Mouse (Mus musculus) Patski (cell line): ENCODE data around the gene Dlst. TPM values are rescaled to one million over a fixed set of nuclear protein-coding genes. Genes with fewer than 3 reads are reported as not detected.
A peak's percentile ranks its signal among the peaks of the same experiment; 100 is the strongest.

ENCODE experiments used
- ATAC-seq: fragments of 100-300 bp; one replicate; pipeline ENCODE4 v1.8.0; 2021
- CTCF ChIA-PET: fragments of 350-600 bp; sonication (Branson Sonifier 250); formaldehyde crosslinking; loops from one replicate; lab custom pipeline; 2022; ENCODE audit warnings: inconsistent platforms; lab: Charles Lee
- POLR2A ChIA-PET: fragments of 350-600 bp; sonication (Branson Sonifier 250); formaldehyde crosslinking; loops from one replicate; lab custom pipeline; 2022; ENCODE audit warnings: antibody characterized with exemption, inconsistent platforms; lab: Charles Lee
- DNase-seq: peaks from one replicate; pipeline ENCODE4 v3.0.0-alpha.2; 2011; ENCODE audit warnings: low read depth, low spot score
- H3K27me3 ChIP-seq: fragments of 371-371 bp; one replicate; pipeline ENCODE4 v1.5.1; 2021
- CTCF ChIP-seq: fragments of 100-300 bp; IDR thresholded peaks from one replicate; pipeline ENCODE4 v1.5.1; 2021
- in situ Hi-C: fragments of 300-500 bp; cut with MboI; formaldehyde crosslinking; loops from 3 replicates; pipeline ENCODE4 v1.11.1; 2018; ENCODE audit warnings: low pct_unique_long_range_greater_than_20kb, mixed read lengths
- polyA plus RNA-seq: library from polyadenylated mRNA; unstranded; gene quantifications from one replicate; pipeline ENCODE4 v1.2.3, GENCODE M21; 2021

Dlst gene
- polyA plus RNA-seq, 1 experiment from 2014 or later, result 194 TPM

DNA sequence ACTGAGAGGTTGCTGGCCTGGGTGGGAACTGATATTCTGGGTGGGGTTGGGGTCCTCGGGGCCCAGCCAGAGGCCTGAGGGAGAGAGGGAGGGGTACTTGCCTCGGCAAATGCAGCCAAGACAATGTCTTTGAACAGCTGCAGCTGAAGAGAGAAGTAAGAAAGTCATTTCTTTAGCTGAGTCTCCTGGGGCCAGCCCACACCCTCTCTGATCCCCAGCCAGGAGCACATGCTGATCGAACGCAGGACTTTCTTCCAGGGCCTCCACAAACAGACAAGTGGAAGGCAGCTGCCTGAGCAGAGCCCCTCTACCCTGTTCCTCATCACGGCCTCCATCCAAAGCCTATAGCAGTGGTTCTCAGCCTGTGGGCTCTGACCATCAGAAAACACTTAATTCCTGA, 54.4 kb downstream of the Dlst start:
- ChIA-PET CTCF (no interaction called here), POLR2A (no interaction called here)
- H3K27me3 ChIP-seq, result no peaks in the 10 kb centered on the region
- no peak for TF ChIP-seq CTCF
- in situ Hi-C loops, result no loop called here
- no peak for DNase-seq
- ATAC-seq, result no peak

DNA sequence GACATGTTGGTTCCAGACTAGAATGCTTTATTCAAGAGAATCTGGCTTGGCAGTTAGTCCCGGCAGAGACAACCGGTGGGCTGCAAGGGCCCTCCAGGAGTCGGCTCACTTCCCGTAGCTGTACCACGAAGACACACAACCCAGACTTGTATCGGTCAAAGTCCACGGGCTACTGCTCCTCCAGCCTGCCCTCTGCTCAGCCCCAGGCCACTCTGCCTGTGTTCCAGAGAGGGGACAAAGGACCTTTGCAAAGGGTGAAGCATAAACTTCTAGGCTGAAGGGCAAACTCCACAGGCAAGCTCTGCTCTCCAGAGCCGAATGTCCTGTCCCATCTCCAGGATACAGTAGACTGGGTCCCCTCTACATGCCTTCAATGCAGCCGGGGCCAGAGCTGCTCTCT, 56.0 kb downstream of the Dlst start:
- ATAC-seq (no peak), DNase-seq (no peak)
- H3K27me3 ChIP-seq, result no peaks in the 10 kb centered on the region
- CTCF ChIA-PET, result interaction anchor here (1.1 to 1.7 kb wide), 3 partner anchors 13 to 139 kb away, joined by 3 to 7 read pairs (median 4); no protein-coding TSS in a partner anchor
- POLR2A ChIA-PET, result no interaction called here
- TF ChIP-seq CTCF, result no peak
- in situ Hi-C loops, result no loop called here

- POLR2A ChIA-PET, result interaction anchor here (0.6 kb wide), 1 partner anchor 16 kb away, joined by 3 read pairs; no protein-coding TSS in a partner anchor
- CTCF ChIA-PET, result interaction anchor here (0.7 to 2.5 kb wide), 8 partner anchors 24 to 136 kb away, joined by 3 to 18 read pairs (median 4); partner anchors contain the start of genes Acyp1, Eif2b2 and Zc2hc1c
- in situ Hi-C loops, result no loop called here
- ATAC-seq (peak; percentile 52), DNase-seq (no peak)
- TF ChIP-seq CTCF, result no peak
- H3K27me3 ChIP-seq, result no peaks in the 10 kb centered on the region
These were observed 58.7 kb downstream of the Dlst start for GRCm38 (mm10) chr12:85169117-85169858.

GRCm38 (mm10) chr12:85169877-85170276, 59.2 kb downstream of the Dlst start:
- ATAC-seq (peak; percentile 31), DNase-seq (no peak)
- in situ Hi-C loops, result loop anchor here (5.0 kb wide), 1 partner anchor 117 kb away; the partner anchor contains the start of genes Acyp1 and Zc2hc1c
- CTCF ChIA-PET, result interaction anchor here (0.7 to 2.5 kb wide), 8 partner anchors 24 to 136 kb away, joined by 3 to 18 read pairs (median 4); partner anchors contain the start of genes Acyp1, Eif2b2 and Zc2hc1c
- POLR2A ChIA-PET, result interaction anchor here (0.6 kb wide), 1 partner anchor 16 kb away, joined by 3 read pairs; no protein-coding TSS in a partner anchor
- H3K27me3 ChIP-seq, result no peaks in the 10 kb centered on the region
- TF ChIP-seq CTCF, result no peak

DNA sequence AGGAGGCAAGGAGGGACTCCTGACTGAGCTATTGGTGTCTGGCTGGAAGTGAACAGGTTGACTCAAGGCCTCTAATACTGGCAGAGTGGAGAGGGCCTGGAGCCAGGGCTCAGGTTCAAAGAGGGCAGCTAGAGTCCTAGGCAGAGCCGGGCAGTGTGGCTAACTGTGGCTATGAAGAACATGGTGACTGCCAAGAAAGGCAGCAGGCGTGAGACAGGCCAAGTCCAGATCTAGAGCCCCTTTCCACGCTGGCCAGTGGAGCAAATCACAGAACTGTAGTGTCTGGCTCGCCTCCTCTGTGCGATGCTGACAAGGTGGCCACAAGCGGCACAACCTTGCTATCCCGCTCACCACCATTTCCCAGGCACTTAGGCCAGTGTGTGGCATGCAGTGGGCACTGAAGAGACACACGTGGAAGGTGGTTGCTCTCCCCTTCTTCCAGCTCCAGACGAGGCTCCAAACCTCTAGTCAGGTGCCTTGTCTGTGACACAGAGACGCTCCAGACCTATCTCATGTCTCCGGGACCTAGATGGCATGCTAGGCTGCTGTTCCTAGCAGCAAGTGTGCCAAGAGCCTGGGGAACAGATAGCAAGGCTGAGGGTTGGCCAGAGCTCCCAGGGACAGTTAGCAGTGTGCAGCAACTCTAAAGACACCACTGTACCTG, 59.8 kb downstream of the Dlst start:
- DNase-seq, result no peak
- POLR2A ChIA-PET, result interaction anchor here (0.6 kb wide), 1 partner anchor 15 kb away, joined by 3 read pairs; no protein-coding TSS in a partner anchor
- in situ Hi-C loops, result loop anchor here (5.0 kb wide), 1 partner anchor 117 kb away; the partner anchor contains the start of genes Acyp1 and Zc2hc1c
- no peaks in the 10 kb centered on the region for H3K27me3 ChIP-seq
- TF ChIP-seq CTCF, result no peak
- CTCF ChIA-PET, result interaction anchor here (0.7 to 2.5 kb wide), 8 partner anchors 23 to 135 kb away, joined by 3 to 18 read pairs (median 4); partner anchors contain the start of genes Acyp1, Eif2b2 and Zc2hc1c
- no peak for ATAC-seq

- TF ChIP-seq CTCF, result no peak
- ATAC-seq (no peak), DNase-seq (no peak)
- in situ Hi-C loops, result loop anchor here (5.0 kb wide), 1 partner anchor 116 kb away; the partner anchor contains the start of genes Acyp1 and Zc2hc1c
- POLR2A ChIA-PET, result no interaction called here
- no peaks in the 10 kb centered on the region for H3K27me3 ChIP-seq
- CTCF ChIA-PET, result interaction anchor here (0.8 to 2.5 kb wide), 3 partner anchors 47 to 135 kb away, joined by 3 to 18 read pairs (median 11); partner anchors contain the start of genes Acyp1 and Zc2hc1c
These were observed 60.3 kb downstream of the Dlst start for GRCm38 (mm10) chr12:85170948-85171307.

GRCm38 (mm10) chr12:85174016-85174415, 63.4 kb downstream of the Dlst start:
- CTCF ChIA-PET, result interaction anchor here (0.9 to 1.0 kb wide), 2 partner anchors 31 to 132 kb away, joined by 3 read pairs; no protein-coding TSS in a partner anchor
- TF ChIP-seq CTCF, result no peak
- POLR2A ChIA-PET, result no interaction called here
- DNase-seq (no peak), ATAC-seq (no peak)
- H3K27me3 ChIP-seq, result no peaks in the 10 kb centered on the region
- in situ Hi-C loops, result loop anchor here (5.0 kb wide), 1 partner anchor 113 kb away; the partner anchor contains the start of genes Acyp1 and Zc2hc1c

DNA sequence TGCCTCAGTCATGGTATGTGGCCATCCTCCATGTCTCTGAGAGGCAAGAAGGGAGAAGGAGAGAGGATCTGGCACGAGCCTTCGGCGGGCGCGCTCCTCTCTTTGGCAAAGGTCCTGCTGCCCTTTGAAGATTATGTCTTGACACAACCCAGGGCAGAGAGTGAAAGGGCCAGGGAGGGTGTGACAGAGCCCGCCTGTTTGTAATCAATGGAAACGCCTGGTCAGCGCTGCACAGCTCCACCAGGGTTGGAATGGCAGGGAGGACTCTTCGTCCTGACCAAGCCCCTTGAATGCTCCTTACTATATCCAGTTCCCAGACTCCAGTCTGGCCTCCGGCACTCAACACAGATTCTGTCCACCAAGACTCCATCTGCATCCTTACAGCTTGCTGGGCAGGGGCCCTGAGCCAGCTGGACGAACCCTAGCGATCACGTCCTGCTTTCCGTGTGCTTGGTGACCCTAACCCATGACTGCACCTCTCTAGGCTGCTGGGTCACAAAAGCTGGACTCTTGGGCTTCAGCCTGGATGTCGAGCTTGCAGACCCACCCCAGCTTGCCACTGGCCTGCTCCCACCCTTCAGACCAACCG, 64.5 kb downstream of the Dlst start:
- ChIA-PET CTCF (interaction anchor here (0.9 to 1.2 kb wide), 3 partner anchors 30 to 112 kb away, joined by 3 read pairs; no protein-coding TSS in a partner anchor), POLR2A (no interaction called here)
- no peak for TF ChIP-seq CTCF
- DNase-seq (no peak), ATAC-seq (no peak)
- in situ Hi-C loops, result loop anchor here (5.0 to 25.0 kb wide), 2 partner anchors 52 to 312 kb away; no protein-coding TSS in a partner anchor
- no peaks in the 10 kb centered on the region for H3K27me3 ChIP-seq

DNA sequence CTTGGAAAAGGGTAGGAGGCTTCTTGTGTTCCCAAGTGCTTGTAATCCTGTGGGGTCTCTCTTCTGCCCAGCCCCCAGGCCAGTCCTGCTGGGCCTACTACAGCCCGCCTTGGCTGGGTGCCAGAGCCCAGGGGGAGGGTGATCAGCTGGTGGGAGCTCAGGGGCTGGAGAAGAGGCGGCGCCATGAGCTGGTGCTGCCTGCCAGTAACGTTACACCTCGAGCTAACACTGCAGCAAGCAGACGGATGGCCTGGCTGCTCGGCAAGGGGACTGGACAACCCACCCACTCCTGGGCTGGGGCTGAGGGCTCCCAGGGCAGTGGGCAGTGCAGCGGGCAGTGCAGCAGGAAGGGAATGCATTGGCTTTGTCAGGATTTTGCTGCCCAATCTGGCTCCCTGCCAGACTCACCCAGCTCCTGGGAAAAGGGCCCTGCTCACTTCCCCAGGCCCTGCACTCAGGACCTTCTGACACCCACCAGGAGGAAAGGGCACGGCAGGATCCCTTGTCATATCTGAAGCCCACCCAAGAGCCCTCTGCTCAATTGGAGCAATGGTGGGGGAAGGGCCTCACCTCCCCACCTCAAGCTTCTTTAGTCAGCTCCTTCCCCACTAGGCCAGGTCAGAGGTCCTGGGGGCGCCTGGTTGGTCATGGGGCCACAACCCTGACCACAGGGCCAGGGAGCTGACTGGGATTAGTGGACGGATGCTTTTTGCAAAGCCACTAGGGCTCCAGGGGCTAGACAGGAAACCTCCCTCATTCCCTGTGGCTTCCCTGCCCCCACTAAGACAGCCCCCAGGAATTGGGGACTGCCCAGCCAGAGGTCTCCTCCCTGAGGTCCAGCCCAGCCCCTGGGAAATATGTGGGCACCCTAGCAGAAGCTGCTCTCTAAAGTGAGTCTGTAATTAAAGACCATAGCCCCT, 65.6 kb downstream of the Dlst start:
- POLR2A ChIA-PET, result interaction anchor here (1.1 kb wide), 1 partner anchor 44 kb away, joined by 3 read pairs; no protein-coding TSS in a partner anchor
- no peak for TF ChIP-seq CTCF
- H3K27me3 ChIP-seq, result no peaks in the 10 kb centered on the region
- in situ Hi-C loops, result loop anchor here (5.0 to 25.0 kb wide), 2 partner anchors 51 to 311 kb away; no protein-coding TSS in a partner anchor
- ATAC-seq, result no peak
- DNase-seq, result no peak
- CTCF ChIA-PET, result interaction anchor here (1.2 kb wide), 2 partner anchors 9 to 111 kb away, joined by 3 read pairs; no protein-coding TSS in a partner anchor
